Mouse (Mus musculus) MEL (cell line): Measurements from ENCODE around the gene Tmem151b. TPM values are rescaled to one million over a fixed set of nuclear protein-coding genes. Genes with fewer than 3 reads are reported as not detected.

Experiments used
- DNase-seq: peaks from one replicate; pipeline ENCODE4 v3.0.0; 2011; ENCODE audit warnings: low read depth, low spot score
- H3K27ac ChIP-seq: 2 replicates; pipeline ENCODE4 v1.5.1; 2012; ENCODE audit warnings: low read depth, mild to moderate bottlenecking, control low read depth, low read length, moderate library complexity; ENCODE audit not compliant: control insufficient read depth
- H3K27me3 ChIP-seq, 2 experiments: fragments of 150-350 bp in 1 of 2; sonication (generic) in 1 of 2; 2 replicates each; pipeline ENCODE4 v1.6.1; 2012; ENCODE audit warnings: low read length in 2 of 2, mild to moderate bottlenecking in 2 of 2, improper control_type of control experiment in 1 of 2, moderate library complexity in 1 of 2; ENCODE audit not compliant: insufficient read depth in 2 of 2, control insufficient read depth in 1 of 2
- H3K36me3 ChIP-seq, 2 experiments: 2 replicates each; pipeline ENCODE4 v1.6.1; 2012 to 2014; ENCODE audit warnings: low read length in 2 of 2, improper control_type of control experiment in 1 of 2, inconsistent platforms in 1 of 2, mild to moderate bottlenecking in 1 of 2; ENCODE audit not compliant: insufficient read depth in 2 of 2, control insufficient read depth in 1 of 2
- H3K4me1 ChIP-seq, 2 experiments: fragments of 150-350 bp in 1 of 2; sonication (generic) in 1 of 2; 2 replicates each; pipeline ENCODE4 v1.6.1; 2012; ENCODE audit warnings: low read length in 2 of 2, improper control_type of control experiment in 1 of 2, mild to moderate bottlenecking in 1 of 2; ENCODE audit not compliant: insufficient read depth in 2 of 2, control insufficient read depth in 1 of 2
- H3K4me3 ChIP-seq, 2 experiments: fragments of 150-350 bp in 1 of 2; sonication (generic) in 1 of 2; 2 replicates each; pipeline ENCODE4 v1.5.1; 2012; ENCODE audit warnings: low read depth in 2 of 2, low read length in 2 of 2, mild to moderate bottlenecking in 2 of 2, moderate library complexity in 2 of 2, control low read depth in 1 of 2, improper control_type of control experiment in 1 of 2; ENCODE audit not compliant: control insufficient read depth in 1 of 2, insufficient read depth in 1 of 2
- H3K79me2 ChIP-seq: 2 replicates; pipeline ENCODE4 v1.6.1; 2012; ENCODE audit warnings: mild to moderate bottlenecking, low read length, moderate library complexity; ENCODE audit not compliant: control insufficient read depth, poor library complexity, insufficient read depth
- H3K9ac ChIP-seq: 2 replicates; pipeline ENCODE4 v1.6.1; 2012; ENCODE audit warnings: low read depth, mild to moderate bottlenecking, control low read depth, low read length, moderate library complexity; ENCODE audit not compliant: control insufficient read depth, poor library complexity, severe bottlenecking
- H3K9me3 ChIP-seq: fragments of 150-350 bp; sonication (generic); replicated peaks from 2 replicates; pipeline ENCODE4 v1.6.1; 2012; ENCODE audit warnings: mild to moderate bottlenecking, low read length, improper control_type of control experiment, moderate library complexity; ENCODE audit not compliant: insufficient read depth
- CHD2 ChIP-seq: IDR thresholded peaks from 2 replicates; pipeline ENCODE4 v1.6.1; 2011; ENCODE audit warnings: low read length, improper control_type of control experiment
- E2F4 ChIP-seq: IDR thresholded peaks from 2 replicates; pipeline ENCODE4 v1.6.1; 2011; ENCODE audit warnings: low read depth, low read length, improper control_type of control experiment, borderline replicate concordance
- MEF2A ChIP-seq: IDR thresholded peaks from 2 replicates; pipeline ENCODE4 v1.6.1; 2014; ENCODE audit warnings: low read depth, mild to moderate bottlenecking, inconsistent platforms, low read length, improper control_type of control experiment; ENCODE audit not compliant: poor library complexity, insufficient replicate concordance, severe bottlenecking; ENCODE audit errors: extremely low read depth
- NELFE ChIP-seq: IDR thresholded peaks from 2 replicates; pipeline ENCODE4 v1.6.1; 2011; ENCODE audit warnings: low read depth, low read length, improper control_type of control experiment
- POLR2AphosphoS5 ChIP-seq: IDR thresholded peaks from 2 replicates; pipeline ENCODE4 v1.6.1; 2012; ENCODE audit warnings: low read depth, borderline replicate concordance, mild to moderate bottlenecking, inconsistent platforms, low read length, moderate library complexity, mixed read lengths
- RAD21 ChIP-seq: IDR thresholded peaks from 2 replicates; pipeline ENCODE4 v1.6.1; 2011; ENCODE audit warnings: mild to moderate bottlenecking, low read depth, low read length, improper control_type of control experiment
- SIN3A ChIP-seq: IDR thresholded peaks from 2 replicates; pipeline ENCODE4 v1.6.1; 2012; ENCODE audit warnings: low read length, improper control_type of control experiment, inconsistent platforms
- SMC3 ChIP-seq: IDR thresholded peaks from 2 replicates; pipeline ENCODE4 v1.6.1; 2011; ENCODE audit warnings: low read depth, low read length, improper control_type of control experiment
- TAL1 ChIP-seq: IDR thresholded peaks from 2 replicates; pipeline ENCODE4 v1.6.1; 2012; ENCODE audit warnings: mild to moderate bottlenecking, inconsistent platforms, low read length, moderate library complexity, mixed read lengths
- UBTF ChIP-seq: IDR thresholded peaks from 2 replicates; pipeline ENCODE4 v1.6.1; 2012; ENCODE audit warnings: low read depth, mild to moderate bottlenecking, inconsistent platforms, low read length, improper control_type of control experiment, moderate library complexity, borderline replicate concordance; ENCODE audit not compliant: insufficient read depth
- ZC3H11A ChIP-seq: IDR thresholded peaks from 2 replicates; pipeline ENCODE4 v1.6.1; 2012; ENCODE audit warnings: low read depth, mild to moderate bottlenecking, inconsistent platforms, low read length, improper control_type of control experiment
- polyA plus RNA-seq, 2 experiments: library from polyadenylated mRNA; stranded (reverse) in 1 of 2; unstranded in 1 of 2; fragments of >175 nt in 1 of 2; fragments of >200 nt in 1 of 2; gene quantifications; 2 replicates each; pipeline versions ENCODE4 v1.2.1 to v1.2.4; 2012; ENCODE audit warnings: low replicate concordance in 2 of 2, low read depth in 1 of 2; ENCODE audit not compliant: insufficient read length in 2 of 2, insufficient read depth in 1 of 2, missing spikeins in 1 of 2
- total RNA-seq: library from RNA; depleted of rRNA; stranded (reverse); fragments of 300-350 nt; gene quantifications from 2 replicates; pipeline ENCODE4 v1.2.3, GENCODE M21; 2012; rRNA removed

Gene Tmem151b
- total and polyA plus RNA-seq, 3 experiments: 0.15 to 1.1 TPM; not detected in 1

- Histone ChIP-seq H3K9me3 (no peaks in the 10 kb centered on the region), H3K4me3 (no peak overlapping the region), H3K9ac (no peak overlapping the region), H3K27ac (no peak overlapping the region), H3K27me3 (peaks cover 4 to 7% of the 10 kb centered on the region in 2 experiments), H3K4me1 (peaks cover 0 to 7% of the 10 kb centered on the region in 2 experiments; a peak in 3 of 4 replicates), H3K36me3 (no peaks in the 10 kb centered on the region; a peak in 1 of 4 replicates), H3K79me2 (no peaks in the 10 kb centered on the region)
- TF ChIP-seq E2F4 (no peak), POLR2AphosphoS5 (no peak), MEF2A (no peak), CHD2 (no peak), SMC3 (no peak), RAD21 (no peak)
- DNase-seq: no peak
Measured at GRCm38 (mm10) chr17:45498397-45498796, 51.1 kb downstream of the Tmem151b start.

- peaks cover 12 to 17% of the 10 kb centered on the region in 2 experiments for H3K27me3 ChIP-seq
- H3K79me2 ChIP-seq: no peaks in the 10 kb centered on the region
- no peaks in the 10 kb centered on the region for H3K9me3 ChIP-seq
- no peaks in the 10 kb centered on the region for H3K36me3 ChIP-seq
- no peak overlapping the region for H3K4me3 ChIP-seq
- TF ChIP-seq ZC3H11A (no peak), UBTF (no peak), TAL1 (no peak), SMC3 (no peak), NELFE (no peak), SIN3A (no peak)
- TF ChIP-seq, all 39 proteins: peak for 0
- no peak overlapping the region for H3K9ac ChIP-seq
- no peak for DNase-seq
- H3K4me1 ChIP-seq: no peaks in the 10 kb centered on the region
- H3K27ac ChIP-seq: no peak overlapping the region
Measured at GRCm38 (mm10) chr17:45495398-45495797, 54.1 kb downstream of the Tmem151b start.

Other genes with a start within 250 kb of the Tmem151b start
- 63.4 and 69.9 TPM in 2 replicates for gene Cdc5l, start 115.9 kb downstream of the Tmem151b start, total RNA-seq
- 10 to 100 TPM in 1 of 2 experiments, not detected in 1; 89.0 TPM for gene Cdc5l, start 115.9 kb downstream of the Tmem151b start, polyA plus RNA-seq
- 1.4 and 1.5 TPM in 2 replicates for gene Spats1, start 74.3 kb downstream of the Tmem151b start, total RNA-seq
- 100 to 1,000 TPM in 1 of 2 experiments, 1 to 10 TPM in 1; 2.5 to 149 TPM for gene Spats1, start 74.3 kb downstream of the Tmem151b start, polyA plus RNA-seq
- 13.6 and 14.4 TPM in 2 replicates for gene Aars2, start 42.8 kb downstream of the Tmem151b start, total RNA-seq
- gene Aars2, start 42.8 kb downstream of the Tmem151b start, polyA plus RNA-seq: 10 to 100 TPM; 25.6 to 63.5 TPM
- not detected in 2 replicates for gene Tcte1, start 26.2 kb downstream of the Tmem151b start, total RNA-seq
- gene Tcte1, start 26.2 kb downstream of the Tmem151b start, polyA plus RNA-seq: not detected
- 2.7 and 3.3 TPM in 2 replicates for gene Nfkbie, start 6.0 kb upstream of the Tmem151b start, total RNA-seq
- gene Nfkbie, start 6.0 kb upstream of the Tmem151b start, polyA plus RNA-seq: 1 to 10 TPM in 1 of 2 experiments, not detected in 1; 5.7 TPM
- gene Slc35b2, start 14.2 kb upstream of the Tmem151b start, total RNA-seq: 65.8 and 81.7 TPM in 2 replicates
- 100 to 1,000 TPM in 1 of 2 experiments, not detected in 1; 111 TPM for gene Slc35b2, start 14.2 kb upstream of the Tmem151b start, polyA plus RNA-seq
- gene Hsp90ab1, start 23.6 kb upstream of the Tmem151b start, total RNA-seq: 1,032 and 1,220 TPM in 2 replicates
- gene Hsp90ab1, start 23.6 kb upstream of the Tmem151b start, polyA plus RNA-seq: over 10,000 TPM in 1 of 2 experiments, 1,000 to 10,000 TPM in 1; 4,130 to 27,726 TPM
- 200 and 238 TPM in 2 replicates for gene Slc29a1, start 49.9 kb upstream of the Tmem151b start, total RNA-seq
- gene Slc29a1, start 49.9 kb upstream of the Tmem151b start, polyA plus RNA-seq: 100 to 1,000 TPM in 1 of 2 experiments, not detected in 1; 341 TPM
- gene Mymx, start 52.4 kb upstream of the Tmem151b start, total RNA-seq: not detected in 2 replicates
- gene Mymx, start 52.4 kb upstream of the Tmem151b start, polyA plus RNA-seq: not detected
- not detected in 2 replicates for gene Capn11, start 109.6 kb upstream of the Tmem151b start, total RNA-seq
- under 1 TPM in 1 of 2 experiments, not detected in 1; 0.03 TPM for gene Capn11, start 109.6 kb upstream of the Tmem151b start, polyA plus RNA-seq
- 66.2 and 68.0 TPM in 2 replicates for gene Mrpl14, start 136.6 kb upstream of the Tmem151b start, total RNA-seq
- gene Mrpl14, start 136.6 kb upstream of the Tmem151b start, polyA plus RNA-seq: 100 to 1,000 TPM in 1 of 2 experiments, not detected in 1; 159 TPM
- gene Tmem63b, start 137.2 kb upstream of the Tmem151b start, total RNA-seq: 12.0 and 12.3 TPM in 2 replicates
- 10 to 100 TPM in 1 of 2 experiments, not detected in 1; 37.9 TPM for gene Tmem63b, start 137.2 kb upstream of the Tmem151b start, polyA plus RNA-seq
- 0.81 and 2.1 TPM in 2 replicates for gene 1600014C23Rik, start 184.2 kb upstream of the Tmem151b start, total RNA-seq
- 1 to 10 TPM in 1 of 2 experiments, not detected in 1; 2.7 TPM for gene 1600014C23Rik, start 184.2 kb upstream of the Tmem151b start, polyA plus RNA-seq